Mouse (Mus musculus) CD4-positive, CD25-positive, alpha-beta regulatory T cell (primary cell): ENCODE data around the gene Rita1. TPM values are rescaled to one million over a fixed set of nuclear protein-coding genes. Genes with fewer than 3 reads are reported as not detected.

ENCODE experiments used
- polyA plus RNA-seq: library from polyadenylated mRNA; unstranded; fragments of 100-300 nt; shearing (Covaris generic); gene quantifications from one replicate; pipeline ENCODE4 v1.2.1, GENCODE M21; 2017

Rita1 gene
- polyA plus RNA-seq = 5.1 TPM

GRCm38 (mm10) chr5:120612442-120612821 is at the start of gene Rita1, which contains the start of gene Ddx54:
Gene Rita1 (minus strand): TSS chr5:120612589.
Gene Ddx54 (plus strand): TSS chr5:120612739.

DNA sequence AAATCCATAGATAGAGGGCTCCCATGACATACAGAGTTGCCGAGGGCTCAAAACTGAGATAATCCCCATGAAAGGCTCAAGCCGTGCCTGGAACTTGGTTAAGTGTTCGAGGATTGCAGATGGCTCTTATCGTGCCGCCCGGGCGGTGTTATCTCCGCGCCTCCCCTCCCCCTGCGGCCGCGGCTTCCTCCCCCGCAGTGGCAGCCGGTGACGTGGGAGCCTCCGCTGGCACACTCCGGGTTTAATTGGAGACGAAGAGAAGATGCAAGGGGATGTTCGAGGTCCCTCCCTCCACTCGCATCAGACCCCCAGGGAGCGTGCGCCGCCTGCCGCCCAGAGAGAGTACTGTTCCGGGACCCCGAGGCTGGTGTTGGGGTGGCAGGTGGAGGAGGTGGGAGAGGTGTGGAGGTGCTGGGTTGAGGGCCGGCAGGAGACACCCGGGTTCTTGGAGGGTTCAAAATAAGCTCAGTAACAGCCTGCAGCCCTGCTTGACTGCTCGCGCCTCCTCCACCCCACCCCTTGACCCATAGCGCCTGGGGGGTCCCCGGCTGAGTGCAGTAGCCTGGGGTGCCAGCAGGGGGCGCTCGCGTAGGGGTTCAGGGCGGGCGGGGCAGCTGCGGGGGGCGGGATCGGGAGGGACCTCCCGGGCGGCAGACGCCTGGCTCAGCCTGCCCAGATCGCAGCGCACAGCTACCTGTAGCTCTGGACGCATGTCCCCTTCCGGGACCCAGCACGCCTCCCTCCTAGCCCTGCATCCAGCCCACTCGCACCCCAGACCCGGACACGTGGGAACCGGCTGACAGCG is 36.4 kb upstream of the Rita1 start, which contains the start of gene Rasal1:
Gene Rasal1 (plus strand): TSS at position 244 of the 805 bp plus-strand sequence.

GRCm38 (mm10) chr5:120634131-120634530 is 21.7 kb upstream of the Rita1 start, which contains the start of gene Cfap73:
Gene Cfap73 (minus strand): TSS chr5:120634235.

GRCm38 (mm10) chr5:120588569-120589094 is 23.8 kb downstream of the Rita1 start, which contains the start of the genes Tpcn1 and Iqcd:
Gene Tpcn1 (minus strand): TSS chr5:120588673.
Gene Iqcd (plus strand): TSS chr5:120589016.

Other genes starting within 250 kb of the Rita1 start
- gene Lhx5, start 180.9 kb downstream of the Rita1 start, polyA plus RNA-seq = not detected
- gene Sdsl, start 139.8 kb downstream of the Rita1 start, polyA plus RNA-seq = not detected
- gene Sds, start 136.1 kb downstream of the Rita1 start, polyA plus RNA-seq = 0.24 TPM
- 29.4 TPM for gene Plbd2, start 109.0 kb downstream of the Rita1 start, polyA plus RNA-seq
- gene Slc8b1, start 101.4 kb downstream of the Rita1 start, polyA plus RNA-seq = 10.3 TPM
- 25.3 TPM for gene Tpcn1, start 23.9 kb downstream of the Rita1 start, polyA plus RNA-seq
- 1.6 TPM for gene Iqcd, start 23.6 kb downstream of the Rita1 start, polyA plus RNA-seq
- 76.0 TPM for gene Ddx54, start 150 bp upstream of the Rita1 start, polyA plus RNA-seq
- not detected for gene Cfap73, start 21.6 kb upstream of the Rita1 start, polyA plus RNA-seq
- gene Rasal1, start 36.2 kb upstream of the Rita1 start, polyA plus RNA-seq = 19.2 TPM
- gene Dtx1, start 99.3 kb upstream of the Rita1 start, polyA plus RNA-seq = 240 TPM
- 3.6 TPM for gene Oas2, start 137.3 kb upstream of the Rita1 start, polyA plus RNA-seq
- 12.6 TPM for gene Oas3, start 165.1 kb upstream of the Rita1 start, polyA plus RNA-seq
- gene Oas1e, start 182.9 kb upstream of the Rita1 start, polyA plus RNA-seq = not detected
- gene Oas1c, start 199.9 kb upstream of the Rita1 start, polyA plus RNA-seq = 16.6 TPM
- gene Oas1f, start 234.8 kb upstream of the Rita1 start, polyA plus RNA-seq = not detected
- not detected for gene Oas1h, start 248.8 kb upstream of the Rita1 start, polyA plus RNA-seq